Mouse (Mus musculus) brown adipose tissue, adult 24 weeks (tissue): ENCODE measurements around the gene Gp9. TPM values are rescaled to one million over a fixed set of nuclear protein-coding genes. Genes with fewer than 3 reads are reported as not detected.

ENCODE experiments used
- H3K27ac ChIP-seq: fragments of 200-500 bp; replicated peaks from 2 replicates; pipeline ENCODE4 v1.5.1; 2012; ENCODE audit warnings: low read depth, mild to moderate bottlenecking, low read length
- H3K4me1 ChIP-seq: fragments of 200-500 bp; 2 replicates; pipeline ENCODE4 v1.6.1; 2012; ENCODE audit warnings: low read length, mixed read lengths; ENCODE audit not compliant: control insufficient read depth, insufficient read depth, insufficient read length
- H3K4me3 ChIP-seq: fragments of 200-500 bp; 2 replicates; pipeline ENCODE4 v1.5.1; 2012; ENCODE audit warnings: low read depth, mild to moderate bottlenecking, low read length, moderate library complexity; ENCODE audit not compliant: insufficient read depth
- polyA plus RNA-seq: library from polyadenylated mRNA; stranded (reverse); fragments of >200 nt; gene quantifications from 2 replicates; pipeline ENCODE4 v1.2.4, GENCODE M21; 2012; ENCODE audit not compliant: missing spikeins, insufficient read depth, insufficient read length

Gp9 gene
- polyA plus RNA-seq, 1 experiment, result not detected

DNA sequence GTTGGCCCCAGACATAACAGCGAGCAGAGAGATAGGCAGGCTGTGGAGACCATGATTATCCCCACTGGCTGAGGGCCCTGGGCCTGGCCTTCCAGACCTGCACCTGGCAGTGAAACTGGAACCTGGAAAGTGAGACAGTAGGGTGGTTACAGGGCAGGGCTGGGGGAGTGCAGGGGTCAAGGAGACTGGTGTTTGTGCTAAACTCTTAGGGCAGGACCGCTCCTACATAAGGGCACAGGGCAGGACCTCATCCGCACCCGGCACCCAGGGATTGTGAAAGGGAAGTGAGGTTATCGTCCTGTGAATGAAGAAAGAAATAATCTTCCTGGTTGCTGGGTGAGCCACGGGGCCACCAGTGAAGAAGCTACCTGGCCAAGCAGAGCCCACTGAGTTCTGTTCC is 11.9 kb downstream of the Gp9 start:
- Histone ChIP-seq H3K4me3 (no peak overlapping the region), H3K27ac (no peak overlapping the region)

DNA sequence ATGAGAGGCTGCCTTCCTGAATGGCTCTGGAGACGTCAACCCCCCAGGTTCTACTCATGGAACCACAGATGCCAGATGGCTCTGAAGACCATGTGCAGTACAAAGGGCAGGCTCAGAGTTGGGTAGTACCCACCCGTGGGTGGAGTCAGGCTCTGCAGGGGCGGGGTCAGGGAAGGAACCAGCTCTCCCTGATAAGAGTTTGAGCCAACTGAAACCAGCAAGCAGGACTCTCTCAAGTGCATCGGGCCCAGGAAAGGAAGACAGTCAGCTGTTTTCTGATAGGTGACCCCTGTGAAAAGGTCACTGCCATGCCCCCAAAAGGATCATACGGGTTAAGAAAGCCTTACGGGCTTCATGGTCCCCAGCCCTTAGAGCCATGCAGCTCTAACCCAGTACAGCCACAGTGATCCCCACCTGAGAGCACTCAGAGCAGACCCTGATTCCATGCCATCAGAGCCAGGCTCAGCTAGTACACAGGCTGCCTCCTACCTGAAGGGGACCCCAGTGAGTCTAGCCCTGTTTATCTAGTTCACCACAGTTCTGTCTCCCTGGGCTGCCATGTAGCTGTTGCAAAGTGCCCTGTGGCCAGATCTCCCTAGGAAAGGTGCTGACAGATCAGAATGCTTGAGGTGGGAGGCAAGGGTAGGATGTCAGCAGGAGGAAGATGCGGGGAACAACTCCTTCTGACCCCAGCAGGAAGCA is 13.1 kb downstream of the Gp9 start:
- Histone ChIP-seq H3K4me1 (no peaks in the 10 kb centered on the region), H3K4me3 (no peak overlapping the region), H3K27ac (no peak overlapping the region)

More for the DNA sequence above, 11.9 kb downstream of the Gp9 start:
- no peaks in the 10 kb centered on the region for H3K4me1 ChIP-seq

DNA sequence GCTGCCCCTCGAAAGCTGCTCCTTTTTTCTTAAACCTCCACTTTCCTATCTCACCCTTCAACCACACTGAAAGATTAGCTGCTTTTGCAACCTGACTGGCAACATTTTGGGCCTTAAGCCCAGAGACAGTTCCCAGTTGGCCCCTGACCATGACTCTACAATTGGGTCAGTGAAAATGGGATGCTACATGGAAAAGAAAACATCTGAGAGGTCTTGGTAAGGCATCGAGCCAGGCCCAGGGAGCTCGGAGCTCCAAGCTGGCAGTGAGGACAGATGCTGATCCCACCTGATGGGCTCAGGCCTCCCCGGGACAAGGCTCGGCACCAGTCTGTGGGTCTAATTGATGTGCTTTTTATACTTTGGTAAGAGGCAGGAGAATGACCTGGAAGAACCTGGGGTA is 14.0 kb downstream of the Gp9 start:
- Histone ChIP-seq H3K4me3 (no peak overlapping the region), H3K27ac (no peak overlapping the region), H3K4me1 (no peaks in the 10 kb centered on the region)

DNA sequence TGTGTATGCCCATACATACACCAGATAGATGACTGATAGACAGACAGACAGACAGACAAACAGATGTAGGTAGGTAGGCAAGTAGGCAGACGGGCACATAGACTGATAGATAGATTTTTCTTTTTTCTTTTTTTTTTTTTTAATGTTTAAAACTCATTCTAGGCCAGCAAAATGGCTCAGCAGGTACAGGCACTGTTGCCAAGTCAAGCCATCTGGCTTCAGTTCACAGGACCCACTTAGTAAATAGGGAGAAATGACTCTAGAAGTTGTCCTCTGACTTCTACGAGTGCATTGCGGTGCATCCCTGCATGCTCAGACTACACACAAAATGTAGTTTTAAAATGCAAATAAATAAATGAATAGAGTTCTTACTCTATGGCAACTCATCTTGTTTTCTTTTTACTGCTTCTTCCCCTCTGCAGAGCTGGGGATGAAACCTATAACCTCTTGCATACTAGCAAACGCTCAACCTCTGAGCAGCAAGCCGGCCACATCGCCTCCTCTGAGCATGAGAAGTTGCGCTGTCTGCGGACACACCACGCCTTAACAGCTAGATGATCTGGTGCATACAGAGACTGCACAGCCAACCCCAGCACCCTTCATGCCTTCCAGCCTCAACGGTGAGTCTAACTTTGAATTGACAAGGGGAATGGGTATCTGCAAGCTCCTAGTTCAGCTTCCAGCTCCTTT is 16.1 kb downstream of the Gp9 start:
- no peak overlapping the region for H3K27ac ChIP-seq

DNA sequence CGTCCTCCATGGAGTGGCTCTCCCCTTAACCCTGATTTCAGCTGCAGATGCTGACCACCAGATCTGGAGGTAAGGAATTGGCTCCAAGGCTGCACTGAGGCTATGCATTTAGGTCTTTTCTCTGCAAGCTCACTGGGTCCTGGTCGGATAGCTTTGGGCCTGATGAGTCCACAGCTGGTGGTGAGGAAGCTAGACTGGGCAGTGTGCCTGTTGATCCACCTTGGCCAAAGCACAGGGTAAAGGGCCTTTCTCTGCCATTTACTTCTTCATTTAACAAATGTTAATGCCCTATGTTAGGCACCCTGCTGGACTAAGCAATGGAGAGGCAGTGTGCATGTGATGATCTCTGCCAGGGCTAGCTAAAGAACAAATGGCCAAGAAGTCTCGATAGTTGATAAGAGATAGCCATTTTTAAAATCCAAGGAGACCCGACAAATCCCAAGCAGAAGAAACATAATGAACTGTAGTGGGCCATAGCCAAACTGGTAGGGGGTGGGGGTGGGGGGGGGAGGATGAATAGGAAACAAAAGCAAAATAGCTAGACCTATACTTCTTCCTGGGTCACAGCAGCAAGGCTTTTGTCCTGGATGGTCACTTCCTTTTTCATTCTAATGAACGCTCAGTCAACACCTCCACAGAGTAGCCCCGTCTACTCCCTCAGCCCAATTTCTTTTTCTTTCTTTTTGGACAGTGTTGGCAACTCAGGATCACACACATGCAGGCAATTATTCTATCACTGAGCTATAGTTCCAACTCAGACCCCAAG is 17.7 kb downstream of the Gp9 start:
- Histone ChIP-seq H3K27ac (no peak overlapping the region), H3K4me1 (peaks cover 12% of the 10 kb centered on the region), H3K4me3 (no peak overlapping the region)

More for the DNA sequence above, 16.1 kb downstream of the Gp9 start:
- peaks cover 12% of the 10 kb centered on the region for H3K4me1 ChIP-seq
- no peak overlapping the region for H3K4me3 ChIP-seq

DNA sequence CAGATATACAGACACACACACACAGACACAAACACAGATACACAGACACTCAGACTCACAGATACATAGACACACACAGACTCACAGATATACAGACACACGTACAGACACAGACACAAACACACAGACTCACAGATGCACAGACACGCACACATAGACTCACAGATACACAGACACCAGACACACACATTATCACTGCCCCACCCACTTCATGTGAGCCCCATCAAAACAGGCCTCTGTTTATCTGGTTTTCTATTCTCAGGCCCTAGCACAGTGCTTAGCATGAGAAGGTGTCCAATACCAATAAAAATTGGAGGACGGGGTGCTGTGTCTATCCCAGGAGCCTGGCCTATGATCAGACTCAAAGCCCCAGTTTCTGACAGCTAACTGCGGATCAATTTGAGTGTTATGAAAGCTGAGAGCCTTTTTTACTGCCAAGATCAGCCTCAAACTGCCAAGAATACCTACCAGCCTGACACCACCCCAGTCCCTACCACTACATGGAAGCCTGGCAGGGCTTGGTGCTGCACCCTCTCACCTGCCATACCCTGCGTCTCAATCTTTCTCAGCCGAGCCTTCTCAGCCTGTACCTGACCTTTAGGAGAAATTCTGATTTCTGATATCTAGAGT is 18.5 kb downstream of the Gp9 start:
- Histone ChIP-seq H3K4me1 (peaks cover 12% of the 10 kb centered on the region), H3K4me3 (no peak overlapping the region), H3K27ac (no peak overlapping the region)

DNA sequence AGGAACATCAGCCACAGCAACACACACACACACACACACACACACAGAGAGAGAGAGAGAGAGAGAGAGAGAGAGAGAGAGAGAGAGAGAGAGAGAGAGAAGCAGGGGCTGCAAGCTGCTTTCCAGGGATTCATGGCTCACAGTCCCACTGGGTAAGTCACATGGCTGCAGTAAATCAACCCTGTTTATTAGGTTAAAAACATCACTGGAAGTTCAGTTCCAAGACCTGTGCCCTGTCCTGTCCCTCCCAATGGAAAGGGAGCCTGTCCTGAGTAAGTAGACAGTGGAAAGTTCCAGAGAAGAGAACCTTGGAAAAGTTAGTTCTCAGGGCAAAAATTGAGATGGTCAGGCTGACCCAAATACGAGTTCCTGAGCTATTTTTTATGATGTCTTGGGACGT is 19.4 kb downstream of the Gp9 start:
- H3K4me1 ChIP-seq, result peaks cover 12% of the 10 kb centered on the region
- no peak overlapping the region for H3K27ac ChIP-seq
- H3K4me3 ChIP-seq, result no peak overlapping the region

DNA sequence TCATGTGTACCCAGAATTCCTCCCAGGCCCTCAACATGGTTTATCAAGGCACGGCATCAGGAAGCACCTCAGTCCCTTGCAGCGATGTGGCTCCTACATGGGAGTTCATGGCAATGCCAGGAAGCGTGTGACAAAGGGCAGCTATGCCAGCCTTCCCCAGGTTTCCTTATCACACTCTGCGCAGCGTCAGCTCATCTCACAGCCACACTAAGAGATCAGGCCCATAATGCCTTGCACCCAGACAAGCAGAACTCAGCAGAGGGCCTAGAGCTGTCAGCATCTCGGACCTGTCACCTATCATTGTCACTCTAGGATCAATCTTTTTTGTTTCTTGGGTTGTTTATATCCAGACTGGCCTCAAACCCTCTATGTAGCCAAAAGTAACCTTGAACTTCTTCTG is 21.7 kb downstream of the Gp9 start:
- Histone ChIP-seq H3K4me1 (peaks cover 12% of the 10 kb centered on the region), H3K4me3 (no peak overlapping the region), H3K27ac (no peak overlapping the region)

DNA sequence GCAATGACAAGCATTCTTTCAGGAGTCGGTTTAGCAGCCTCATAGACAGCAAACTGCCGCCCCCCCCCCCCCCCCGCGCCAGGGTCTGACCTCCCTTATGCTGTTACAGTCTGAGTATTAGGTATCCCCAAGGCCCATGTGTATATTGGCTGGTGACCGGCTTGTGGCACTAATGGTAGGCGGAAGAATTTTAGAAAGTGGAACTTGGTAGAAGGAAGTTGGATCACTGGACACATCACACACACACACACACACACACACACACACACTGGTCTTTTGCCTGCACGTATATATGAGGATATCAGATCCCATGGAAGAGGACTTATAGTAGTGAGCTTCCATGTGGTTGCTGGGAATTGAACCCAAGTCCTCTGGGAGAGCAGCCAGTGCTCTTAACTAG is 24.6 kb downstream of the Gp9 start:
- Histone ChIP-seq H3K27ac (no peak overlapping the region), H3K4me3 (no peak overlapping the region), H3K4me1 (peaks cover 19% of the 10 kb centered on the region)

DNA sequence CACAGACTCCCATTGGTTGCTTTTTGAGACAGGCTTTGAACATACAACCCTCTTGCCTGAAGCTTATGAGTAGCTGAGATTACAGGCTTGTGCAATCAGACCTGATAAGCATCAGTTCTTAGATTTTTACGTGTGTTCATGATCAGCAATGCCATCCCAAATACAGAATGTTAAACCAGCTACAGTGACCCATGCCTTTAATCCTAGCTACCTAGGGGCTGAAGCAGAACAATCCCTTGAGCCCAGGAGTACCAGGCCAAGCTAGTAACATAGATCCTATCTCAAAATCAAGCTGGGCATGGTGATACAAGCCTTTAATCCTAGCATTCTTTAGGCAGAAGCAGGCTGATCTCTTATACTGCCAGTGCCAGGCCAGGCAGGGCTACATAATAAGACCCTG is 26.2 kb downstream of the Gp9 start:
- H3K27ac ChIP-seq, result no peak overlapping the region
- H3K4me3 ChIP-seq, result no peak overlapping the region
- H3K4me1 ChIP-seq, result peaks cover 10% of the 10 kb centered on the region

DNA sequence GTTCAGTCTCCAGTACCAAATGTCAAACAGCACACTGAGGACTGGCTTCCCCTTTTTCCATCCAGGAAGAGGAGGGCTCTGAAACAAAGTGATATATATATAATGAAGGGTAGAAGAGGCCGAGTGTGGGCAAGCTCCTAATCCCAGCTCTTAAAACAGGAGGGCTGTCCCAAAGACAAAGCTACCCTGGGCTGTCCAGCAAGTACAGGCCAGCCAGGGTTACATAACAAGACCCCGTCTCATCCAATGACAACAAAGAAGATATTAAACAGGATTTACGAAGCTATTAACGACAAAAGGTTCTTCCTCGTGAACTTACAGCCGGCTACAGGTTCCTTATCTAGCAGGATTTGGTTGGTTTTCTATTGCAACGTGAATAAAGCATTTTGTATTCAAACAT is 27.0 kb downstream of the Gp9 start:
- Histone ChIP-seq H3K4me3 (no peak overlapping the region), H3K4me1 (peaks cover 13% of the 10 kb centered on the region), H3K27ac (no peak overlapping the region)

DNA sequence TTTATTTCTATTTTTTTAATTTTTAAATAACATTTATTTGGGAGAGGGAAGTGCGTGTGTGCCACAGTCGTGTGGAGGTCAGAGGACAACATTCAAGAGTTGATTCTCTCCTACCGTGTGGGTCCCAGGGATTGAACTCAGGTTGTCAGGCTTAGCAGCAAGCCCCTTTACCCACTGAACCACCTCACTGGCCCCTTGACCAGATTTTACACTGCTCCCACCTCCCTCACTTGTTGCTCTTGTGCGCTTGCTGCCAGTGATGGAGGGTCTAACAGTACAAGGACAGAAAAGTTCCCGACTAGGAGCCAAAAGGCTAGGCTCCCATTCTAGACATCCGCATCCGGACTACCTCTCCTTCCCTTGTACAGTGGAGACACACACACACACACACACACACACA is 27.6 kb downstream of the Gp9 start:
- Histone ChIP-seq H3K4me1 (peaks cover 15% of the 10 kb centered on the region), H3K4me3 (no peak overlapping the region), H3K27ac (0 out of 2 replicates have a peak overlapping the region, but pooled peaks have one; percentile 17)

DNA sequence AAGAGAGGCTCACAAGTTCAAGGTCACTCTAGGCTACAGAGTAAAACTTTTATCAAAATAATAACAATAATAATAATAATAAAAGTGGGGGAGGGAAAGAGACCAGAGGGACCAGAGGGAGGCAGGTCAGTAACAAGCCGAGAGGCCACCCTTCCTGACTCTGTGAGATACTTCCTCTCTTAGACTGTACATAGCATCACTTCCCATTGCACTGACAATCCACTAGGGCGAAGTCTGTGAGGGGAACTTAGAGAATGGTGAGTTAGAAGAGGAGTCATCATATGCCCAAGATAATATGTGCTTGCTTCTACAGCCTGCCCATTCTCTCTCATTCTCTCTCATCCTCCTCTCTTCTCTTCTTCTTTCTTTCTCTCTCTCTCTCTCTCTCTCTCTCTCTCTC is 28.2 kb downstream of the Gp9 start:
- Histone ChIP-seq H3K4me1 (peaks cover 15% of the 10 kb centered on the region), H3K27ac (peak overlapping the region; percentile 4; the same call in 1 of the 2 replicates), H3K4me3 (no peak overlapping the region)

DNA sequence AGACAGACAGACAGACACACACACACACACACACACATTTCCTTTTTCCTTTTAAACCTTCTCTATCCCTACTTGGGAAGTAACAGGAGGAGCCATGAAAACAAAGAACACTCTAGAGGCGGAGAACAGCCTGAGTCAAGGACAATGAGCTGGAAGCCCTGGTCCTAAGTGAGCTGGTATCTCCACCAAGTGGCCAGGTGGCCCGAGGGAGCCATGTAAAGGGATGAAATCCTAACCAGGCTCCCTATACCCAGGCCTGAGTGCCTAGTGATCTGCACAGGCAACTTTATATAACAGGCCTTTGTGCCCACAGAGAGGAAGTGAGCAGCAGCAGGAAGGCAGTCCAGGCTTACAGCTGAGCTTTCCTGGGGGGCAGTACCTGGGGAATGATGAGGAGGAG is 29.0 kb downstream of the Gp9 start:
- peak overlapping the region; percentile 4 for H3K27ac ChIP-seq

DNA sequence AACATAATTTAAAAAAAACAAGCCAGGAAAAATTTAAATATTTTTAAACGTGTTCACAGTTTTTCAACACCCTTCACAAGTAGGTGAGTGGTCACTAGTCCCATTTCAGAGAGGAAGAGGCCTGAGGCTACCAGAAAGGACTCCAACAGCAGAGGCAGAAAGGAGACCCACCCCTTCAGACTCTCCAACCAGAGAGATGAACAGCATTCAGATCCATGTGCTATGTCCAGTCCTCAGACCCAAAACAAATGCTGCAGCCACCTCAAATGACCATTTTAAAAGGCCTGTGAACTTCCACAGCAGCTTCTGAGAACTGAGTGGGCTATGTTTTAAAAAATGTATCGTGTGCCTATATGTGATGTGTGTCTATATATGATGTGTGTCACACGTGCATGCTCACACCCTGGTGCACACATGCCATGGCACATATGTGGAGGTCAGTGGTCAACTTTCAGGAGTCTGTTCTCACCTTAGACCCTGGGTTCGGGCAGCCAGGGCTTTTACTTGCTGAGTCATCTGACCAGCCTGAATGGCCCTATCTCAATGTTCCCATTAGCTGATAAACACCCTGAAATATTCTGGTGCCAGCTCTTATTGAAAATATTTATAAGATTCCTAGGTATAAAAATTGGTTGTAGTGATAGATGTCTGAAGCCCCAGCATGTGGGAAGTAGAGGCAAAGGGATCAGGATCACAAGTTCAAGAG is 30.0 kb downstream of the Gp9 start:
- Histone ChIP-seq H3K27ac (no peak overlapping the region), H3K4me1 (peaks cover 15% of the 10 kb centered on the region), H3K4me3 (no peak overlapping the region)

More for the DNA sequence above, 29.0 kb downstream of the Gp9 start:
- peaks cover 15% of the 10 kb centered on the region for H3K4me1 ChIP-seq
- no peak overlapping the region for H3K4me3 ChIP-seq
